Mouse (Mus musculus): ENCODE measurements around the gene Uba7. TPM values are rescaled to one million over a fixed set of nuclear protein-coding genes. Genes with fewer than 3 reads are reported as not detected.

Uba7 gene
- total and polyA plus RNA-seq, 3 experiments, result 21.3 to 27.8 (median 26.0) TPM

GRCm38 (mm10) chr9:108026584-108026983 is 51.3 kb downstream of the Uba7 start:
- Histone ChIP-seq H3K4me2 (ENCODE audit: insufficient read depth, low read depth, poor library complexity, severe bottlenecking) (no peak overlapping the region), H3K27ac (ENCODE audit: insufficient read depth, low read depth) (no peak overlapping the region), H3K9me3 (replicated peaks; ENCODE audit: low read length) (peaks cover 3% of the 10 kb centered on the region), H3K27me3 (replicated peaks) (no peaks in the 10 kb centered on the region), H3K4me1 (ENCODE audit: control insufficient read depth in 1 of 2, insufficient read depth in 2 of 2) (peaks cover 0 to 4% of the 10 kb centered on the region in 2 experiments; a peak in 1 of 4 replicates), H3K79me2 (replicated peaks; ENCODE audit: control insufficient read depth, extremely low read depth, insufficient read depth, poor library complexity, severe bottlenecking) (peaks cover 10% of the 10 kb centered on the region), H3K9ac (ENCODE audit: insufficient read depth, low read depth) (no peak overlapping the region), H3K36me3 (replicated peaks in 1 of 2; ENCODE audit: control insufficient read depth in 1 of 2, insufficient read depth in 1 of 2, low read length in 1 of 2) (peaks cover 37 to 62% of the 10 kb centered on the region in 2 experiments), H3K4me3 (replicated peaks in 1 of 3; ENCODE audit: low read depth in 2 of 3, low read length in 2 of 3, poor library complexity in 1 of 3) (no peak overlapping the region)
- TF ChIP-seq CTCF (conservative IDR thresholded peaks at IDR 0.05 in 1 of 2, IDR thresholded peaks at IDR 0.05 in 1 of 2; ENCODE audit: low read depth in 2 of 2, low read length in 2 of 2) (peak in 1 of 2 experiments; percentile 62; a peak in 2 of 4 replicates), USF2 (conservative IDR thresholded peaks at IDR 0.05; ENCODE audit: low read depth, low read length) (no peak), TBP (conservative IDR thresholded peaks at IDR 0.05; ENCODE audit: low read depth, low read length) (no peak), IRF4 (IDR thresholded peaks at IDR 0.05; ENCODE audit: low read depth, low read length) (no peak), JUN (IDR thresholded peaks at IDR 0.05; ENCODE audit: insufficient read depth, low read depth, low read length) (no peak), RAD21 (IDR thresholded peaks at IDR 0.05; ENCODE audit: low read depth, low read length) (peak; percentile 56), USF1 (IDR thresholded peaks at IDR 0.05; ENCODE audit: low read depth, low read length) (no peak), TCF12 (IDR thresholded peaks at IDR 0.05; ENCODE audit: low read depth, low read length) (no peak), MYC (IDR thresholded peaks at IDR 0.05; ENCODE audit: low read depth, low read length) (no peak), SMC3 (IDR thresholded peaks at IDR 0.05; ENCODE audit: low read depth, low read length) (peak; percentile 45), BHLHE40 (IDR thresholded peaks at IDR 0.05; ENCODE audit: low read depth, low read length) (no peak), JUND (conservative IDR thresholded peaks at IDR 0.05; ENCODE audit: low read depth, low read length) (no peak), RCOR1 (conservative IDR thresholded peaks at IDR 0.05; ENCODE audit: low read depth, low read length) (no peak), CHD2 (IDR thresholded peaks at IDR 0.05; ENCODE audit: low read length) (no peak)
- no peak for DNase-seq (ENCODE audit: extremely low read depth)
- dilution Hi-C loops (cut with MboI; ENCODE audit: extremely low pct_ligation_motif_present, extremely low pct_unique_long_range_greater_than_20kb, low sequenced_read_pairs) (no loop called here), in situ Hi-C loops (cut with MboI; ENCODE audit: low pct_ligation_motif_present, low pct_unique_long_range_greater_than_20kb, low sequenced_read_pairs) (no loop called here)

GRCm38 (mm10) chr9:108027867-108028266 is 52.6 kb downstream of the Uba7 start:
- no peaks in the 10 kb centered on the region; the same call in 1 of the 2 replicates for H3K79me2 ChIP-seq (replicated peaks; ENCODE audit: control insufficient read depth, extremely low read depth, insufficient read depth, poor library complexity, severe bottlenecking)
- no peak overlapping the region for H3K4me3 ChIP-seq (replicated peaks in 1 of 3; ENCODE audit: low read depth in 2 of 3, low read length in 2 of 3, poor library complexity in 1 of 3)
- dilution Hi-C loops (cut with MboI; ENCODE audit: extremely low pct_ligation_motif_present, extremely low pct_unique_long_range_greater_than_20kb, low sequenced_read_pairs) (no loop called here), in situ Hi-C loops (cut with MboI; ENCODE audit: low pct_ligation_motif_present, low pct_unique_long_range_greater_than_20kb, low sequenced_read_pairs) (no loop called here)
- no peak overlapping the region for H3K4me2 ChIP-seq (ENCODE audit: insufficient read depth, low read depth, poor library complexity, severe bottlenecking)
- H3K27ac ChIP-seq (ENCODE audit: insufficient read depth, low read depth), result no peak overlapping the region
- peaks cover 43 to 64% of the 10 kb centered on the region in 2 experiments for H3K36me3 ChIP-seq (replicated peaks in 1 of 2; ENCODE audit: control insufficient read depth in 1 of 2, insufficient read depth in 1 of 2, low read length in 1 of 2)
- no peak overlapping the region for H3K9ac ChIP-seq (ENCODE audit: insufficient read depth, low read depth)
- no peak for TF ChIP-seq MAFK (IDR thresholded peaks at IDR 0.05; ENCODE audit: insufficient replicate concordance, low read length)
- TF ChIP-seq HCFC1 (IDR thresholded peaks at IDR 0.05; ENCODE audit: low read depth, low read length), result no peak
- TF ChIP-seq ZC3H11A (IDR thresholded peaks at IDR 0.05; ENCODE audit: low read depth, low read length), result no peak
- no peak for TF ChIP-seq CHD2 (IDR thresholded peaks at IDR 0.05; ENCODE audit: low read length)
- no peaks in the 10 kb centered on the region for H3K27me3 ChIP-seq (replicated peaks)
- H3K4me1 ChIP-seq (ENCODE audit: control insufficient read depth in 1 of 2, insufficient read depth in 2 of 2), result no peaks in the 10 kb centered on the region
- peaks cover 3% of the 10 kb centered on the region for H3K9me3 ChIP-seq (replicated peaks; ENCODE audit: low read length)
- DNase-seq (ENCODE audit: extremely low read depth), result no peak
